Mouse (Mus musculus): ENCODE measurements around the gene Tshz2. TPM values are rescaled to one million over a fixed set of nuclear protein-coding genes. Genes with fewer than 3 reads are reported as not detected.

Tshz2 gene
- total and polyA plus RNA-seq, 2 experiments from 2014 or later, result 29.0 to 40.2 TPM

- H3K27me3 ChIP-seq (ENCODE audit: insufficient read depth, low read length), result no peaks in the 10 kb centered on the region
- no peak overlapping the region for H3K4me2 ChIP-seq (ENCODE audit: low read depth, low read length)
- peaks cover 4% of the 10 kb centered on the region; the same call in 1 of the 2 replicates for H3K4me1 ChIP-seq (ENCODE audit: insufficient read depth, low read length)
- no peaks in the 10 kb centered on the region for H3K9me3 ChIP-seq (ENCODE audit: low read length)
- ATAC-seq (no peak), DNase-seq (ENCODE audit: low spot score) (no peak)
- no peaks in the 10 kb centered on the region for H3K36me3 ChIP-seq (ENCODE audit: insufficient read depth, low read length)
- 52% methylated on average over 11 of the region's 11 CpGs for WGBS
- no peak for TF ChIP-seq CTCF (IDR thresholded peaks at IDR 0.05; ENCODE audit: low read depth)
- no peak overlapping the region for H3K4me3 ChIP-seq (ENCODE audit: low read length)
- H3K27ac ChIP-seq, result no peak overlapping the region
- no peak overlapping the region for H3K9ac ChIP-seq (replicated peaks; ENCODE audit: low read length)
Observed at GRCm38 (mm10) chr2:169787906-169788305, 155.1 kb downstream of the Tshz2 start.

DNA sequence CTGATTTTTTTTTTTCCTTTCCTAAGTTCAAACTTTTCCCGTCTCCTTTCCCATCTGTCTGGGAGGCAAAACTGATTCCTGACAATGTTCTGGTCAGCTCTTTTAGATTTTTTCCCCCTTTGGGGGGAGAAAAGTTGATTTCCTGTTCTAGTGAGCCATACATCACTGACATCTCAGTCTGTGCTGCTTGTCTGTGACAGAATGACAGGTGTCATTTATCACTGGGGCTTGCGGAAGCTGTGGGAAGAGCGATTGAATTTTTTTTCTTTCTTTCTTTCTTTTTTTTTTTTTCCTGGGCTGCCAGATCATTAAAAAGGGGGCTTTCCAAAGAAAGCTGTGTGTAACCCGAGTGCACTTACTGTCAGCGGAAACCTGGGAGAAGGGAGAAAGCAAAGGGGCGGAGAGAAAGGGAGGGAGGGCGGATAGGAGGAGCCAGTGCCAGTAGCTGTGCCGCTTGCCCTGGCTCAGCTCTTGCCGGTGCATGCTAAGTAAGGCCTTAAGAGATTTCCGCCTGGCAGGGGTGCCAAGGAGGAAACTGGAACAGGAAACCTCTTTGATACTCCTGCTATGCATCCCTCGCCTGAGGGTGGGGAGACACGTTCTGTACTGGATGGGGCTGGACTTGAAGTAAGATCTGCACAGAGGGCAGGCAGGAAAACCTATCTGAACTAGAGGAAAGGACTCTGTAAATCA lies 157.8 kb downstream of the Tshz2 start:
- TF ChIP-seq CTCF (IDR thresholded peaks at IDR 0.05; ENCODE audit: low read depth), result no peak
- 3% methylated on average over 12 of the region's 12 CpGs for WGBS
- peak overlapping the region; percentile 54 for H3K4me2 ChIP-seq (ENCODE audit: low read depth, low read length)

GRCm38 (mm10) chr2:169792706-169793105 lies 159.9 kb downstream of the Tshz2 start:
- no peak overlapping the region for H3K27ac ChIP-seq
- ATAC-seq, result no peak
- no peak overlapping the region for H3K4me2 ChIP-seq (ENCODE audit: low read depth, low read length)
- no peak for TF ChIP-seq CTCF (IDR thresholded peaks at IDR 0.05; ENCODE audit: low read depth)
- H3K36me3 ChIP-seq (ENCODE audit: insufficient read depth, low read length), result no peaks in the 10 kb centered on the region
- peaks cover 4% of the 10 kb centered on the region; the same call in 1 of the 2 replicates for H3K4me1 ChIP-seq (ENCODE audit: insufficient read depth, low read length)
- DNase-seq (ENCODE audit: low spot score), result no peak
- H3K9me3 ChIP-seq (ENCODE audit: low read length), result no peaks in the 10 kb centered on the region
- no peaks in the 10 kb centered on the region for H3K27me3 ChIP-seq (ENCODE audit: insufficient read depth, low read length)
- WGBS, result 25% methylated on average over 3 of the region's 3 CpGs
- no peak overlapping the region for H3K9ac ChIP-seq (replicated peaks; ENCODE audit: low read length)
- no peak overlapping the region for H3K4me3 ChIP-seq (ENCODE audit: low read length)

More for the DNA sequence above, 157.8 kb downstream of the Tshz2 start:
- Histone ChIP-seq H3K36me3 (ENCODE audit: insufficient read depth, low read length) (no peaks in the 10 kb centered on the region), H3K9ac (replicated peaks; ENCODE audit: low read length) (peak overlapping the region; percentile 28), H3K27ac (peak overlapping the region; percentile 60), H3K4me1 (ENCODE audit: insufficient read depth, low read length) (peaks cover 4% of the 10 kb centered on the region; the same call in 1 of the 2 replicates), H3K27me3 (ENCODE audit: insufficient read depth, low read length) (no peaks in the 10 kb centered on the region), H3K9me3 (ENCODE audit: low read length) (no peaks in the 10 kb centered on the region), H3K4me3 (ENCODE audit: low read length) (peak overlapping the region; percentile 23)
- peak; percentile 72 for DNase-seq (ENCODE audit: low spot score)
- ATAC-seq, result peak; percentile 75; the same call in 1 of the 2 replicates

DNA sequence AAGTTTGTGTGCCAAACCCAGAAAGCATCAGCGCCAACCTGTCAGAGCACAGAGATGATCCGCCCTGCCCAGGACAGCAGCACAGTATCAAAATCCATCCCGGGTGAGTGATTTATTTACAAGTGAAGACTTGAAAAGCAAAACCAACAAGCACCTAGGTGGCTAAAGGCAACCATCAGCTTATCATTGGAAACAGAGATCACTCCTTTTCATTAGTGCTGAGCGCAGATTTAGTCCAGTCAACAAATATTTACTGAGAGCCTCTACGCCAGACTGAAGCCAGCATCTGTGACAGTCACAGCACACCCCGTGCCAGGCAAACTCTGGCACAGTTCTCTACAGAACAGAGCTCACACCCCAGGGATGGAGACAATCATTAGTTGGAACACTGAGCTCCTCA lies 169.4 kb downstream of the Tshz2 start:
- WGBS, result 86% methylated on average over 6 of the region's 6 CpGs
- no peak overlapping the region for H3K27ac ChIP-seq
- ATAC-seq (no peak), DNase-seq (ENCODE audit: low spot score) (no peak)
- no peaks in the 10 kb centered on the region for H3K9me3 ChIP-seq (ENCODE audit: low read length)
- H3K4me1 ChIP-seq (ENCODE audit: insufficient read depth, low read length), result no peaks in the 10 kb centered on the region
- H3K27me3 ChIP-seq (ENCODE audit: insufficient read depth, low read length), result no peaks in the 10 kb centered on the region
- no peak overlapping the region for H3K4me3 ChIP-seq (ENCODE audit: low read length)
- TF ChIP-seq CTCF (IDR thresholded peaks at IDR 0.05; ENCODE audit: low read depth), result no peak
- no peaks in the 10 kb centered on the region for H3K36me3 ChIP-seq (ENCODE audit: insufficient read depth, low read length)
- H3K9ac ChIP-seq (replicated peaks; ENCODE audit: low read length), result no peak overlapping the region
- H3K4me2 ChIP-seq (ENCODE audit: low read depth, low read length), result no peak overlapping the region

DNA sequence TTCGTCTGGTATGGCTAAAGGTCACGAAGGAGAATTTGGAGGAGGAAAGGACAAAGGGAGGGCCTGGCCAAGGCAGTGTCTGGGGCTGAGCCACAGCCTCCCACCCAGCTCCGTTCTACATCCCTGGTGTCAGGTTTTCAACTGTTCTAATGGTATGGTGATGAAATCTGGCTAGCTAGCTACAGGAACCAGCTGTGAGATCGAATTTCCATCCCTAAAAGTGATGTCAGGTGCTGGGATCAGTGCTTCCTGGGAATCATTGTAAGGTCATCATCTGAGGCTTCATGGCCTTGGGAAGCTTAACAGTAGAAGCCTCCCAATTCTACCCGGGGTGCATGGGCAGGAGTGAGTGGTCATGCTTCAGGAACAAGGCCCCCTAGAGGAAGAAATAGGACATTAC lies 171.6 kb downstream of the Tshz2 start:
- no peaks in the 10 kb centered on the region for H3K36me3 ChIP-seq (ENCODE audit: insufficient read depth, low read length)
- H3K9ac ChIP-seq (replicated peaks; ENCODE audit: low read length), result no peak overlapping the region
- no peaks in the 10 kb centered on the region for H3K27me3 ChIP-seq (ENCODE audit: insufficient read depth, low read length)
- DNase-seq (ENCODE audit: low spot score), result no peak
- ATAC-seq, result no peak
- WGBS, result 78% methylated on average over 5 of the region's 5 CpGs
- H3K9me3 ChIP-seq (ENCODE audit: low read length), result no peaks in the 10 kb centered on the region
- H3K27ac ChIP-seq, result no peak overlapping the region
- no peak overlapping the region for H3K4me3 ChIP-seq (ENCODE audit: low read length)
- no peaks in the 10 kb centered on the region for H3K4me1 ChIP-seq (ENCODE audit: insufficient read depth, low read length)
- H3K4me2 ChIP-seq (ENCODE audit: low read depth, low read length), result no peak overlapping the region
- TF ChIP-seq CTCF (IDR thresholded peaks at IDR 0.05; ENCODE audit: low read depth), result no peak

DNA sequence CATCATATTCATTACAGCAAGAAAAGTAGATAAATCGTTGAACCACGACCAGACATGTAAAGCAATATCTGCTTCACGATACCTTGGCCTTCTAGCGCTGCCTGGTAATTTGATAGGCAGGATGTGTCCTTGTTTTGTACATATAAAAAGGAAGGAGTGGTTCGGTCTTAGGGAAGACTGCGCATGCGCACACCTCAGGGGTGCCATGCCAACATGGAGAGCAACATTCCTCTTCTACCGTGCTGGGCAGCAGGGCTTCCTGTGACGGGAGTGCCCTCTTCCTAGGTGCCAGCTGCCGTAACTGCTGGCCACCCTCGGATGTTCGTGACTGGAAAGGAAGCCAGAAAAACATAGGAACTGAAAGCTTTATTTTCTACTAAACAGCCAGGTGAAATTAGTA lies 172.7 kb downstream of the Tshz2 start:
- ATAC-seq (no peak), DNase-seq (ENCODE audit: low spot score) (no peak)
- Histone ChIP-seq H3K9ac (replicated peaks; ENCODE audit: low read length) (no peak overlapping the region), H3K9me3 (ENCODE audit: low read length) (no peaks in the 10 kb centered on the region), H3K4me1 (ENCODE audit: insufficient read depth, low read length) (no peaks in the 10 kb centered on the region), H3K27me3 (ENCODE audit: insufficient read depth, low read length) (no peaks in the 10 kb centered on the region), H3K36me3 (ENCODE audit: insufficient read depth, low read length) (no peaks in the 10 kb centered on the region), H3K27ac (no peak overlapping the region), H3K4me2 (ENCODE audit: low read depth, low read length) (no peak overlapping the region), H3K4me3 (ENCODE audit: low read length) (no peak overlapping the region)
- 87% methylated on average over 12 of the region's 12 CpGs for WGBS
- no peak for TF ChIP-seq CTCF (IDR thresholded peaks at IDR 0.05; ENCODE audit: low read depth)

GRCm38 (mm10) chr2:169811589-169811988 lies 178.8 kb downstream of the Tshz2 start:
- peaks cover 11% of the 10 kb centered on the region for H3K4me1 ChIP-seq (ENCODE audit: insufficient read depth, low read length)
- no peak overlapping the region for H3K9ac ChIP-seq (replicated peaks; ENCODE audit: low read length)
- H3K36me3 ChIP-seq (ENCODE audit: insufficient read depth, low read length), result no peaks in the 10 kb centered on the region
- no peak overlapping the region for H3K27ac ChIP-seq
- TF ChIP-seq CTCF (IDR thresholded peaks at IDR 0.05; ENCODE audit: low read depth), result no peak
- peak; percentile 34; the same call in 1 of the 2 replicates for ATAC-seq
- no peaks in the 10 kb centered on the region for H3K27me3 ChIP-seq (ENCODE audit: insufficient read depth, low read length)
- no peak overlapping the region for H3K4me3 ChIP-seq (ENCODE audit: low read length)
- no peak overlapping the region for H3K4me2 ChIP-seq (ENCODE audit: low read depth, low read length)
- peak; percentile 59 for DNase-seq (ENCODE audit: low spot score)
- H3K9me3 ChIP-seq (ENCODE audit: low read length), result no peaks in the 10 kb centered on the region
- 57% methylated on average over 5 of the region's 5 CpGs for WGBS

All from hindbrain, postnatal 0 days (tissue).